Mouse (Mus musculus) lung, postnatal 0 days (tissue): Measurements from ENCODE around the gene Gins2. TPM values are rescaled to one million over a fixed set of nuclear protein-coding genes. Genes with fewer than 3 reads are reported as not detected.

Experiments
- ATAC-seq: fragments of 200-750 bp; cut with Nextera tagmentation; 2 replicates; pipeline ENCODE4 v1.8.0; 2017; ENCODE audit warnings: moderate library complexity
- DNase-seq: peaks from one replicate; pipeline ENCODE4 v3.0.0-alpha.2; 2016; ENCODE audit warnings: low spot score
- H3K27ac ChIP-seq: fragments of 300-500 bp; sonication (generic); 2 replicates; pipeline ENCODE4 v1.5.1; 2014; ENCODE audit warnings: antibody characterized with exemption, mild to moderate bottlenecking, low read length, mixed read lengths
- H3K27me3 ChIP-seq: fragments of 300-500 bp; sonication (generic); replicated peaks from 2 replicates; pipeline ENCODE4 v1.6.1; 2014; ENCODE audit warnings: low read length, mixed read lengths; ENCODE audit not compliant: insufficient read depth
- H3K36me3 ChIP-seq: fragments of 300-500 bp; sonication (generic); 2 replicates; pipeline ENCODE4 v1.6.1; 2014; ENCODE audit warnings: low read length, mixed read lengths; ENCODE audit not compliant: insufficient read depth
- H3K4me1 ChIP-seq: fragments of 300-500 bp; sonication (generic); 2 replicates; pipeline ENCODE4 v1.6.1; 2014; ENCODE audit warnings: antibody characterized with exemption, low read depth, low read length, mixed read lengths; ENCODE audit not compliant: insufficient read depth
- H3K4me2 ChIP-seq: fragments of 300-500 bp; sonication (generic); replicated peaks from 2 replicates; pipeline ENCODE4 v1.6.1; 2014; ENCODE audit warnings: low read depth, mild to moderate bottlenecking, low read length, moderate library complexity, mixed read lengths
- H3K4me3 ChIP-seq: fragments of 300-500 bp; sonication (generic); 2 replicates; pipeline ENCODE4 v1.5.1; 2014; ENCODE audit warnings: low read depth, low read length
- H3K9ac ChIP-seq: fragments of 300-500 bp; sonication (generic); replicated peaks from 2 replicates; pipeline ENCODE4 v1.6.1; 2014; ENCODE audit warnings: low read depth, mild to moderate bottlenecking
- H3K9me3 ChIP-seq: fragments of 300-500 bp; sonication (generic); 2 replicates; pipeline ENCODE4 v1.6.1; 2016; ENCODE audit warnings: low read length, mixed read lengths
- CTCF ChIP-seq: IDR thresholded peaks from 2 replicates; pipeline ENCODE4 v1.5.1; 2016; ENCODE audit warnings: antibody characterized with exemption, mild to moderate bottlenecking
- EP300 ChIP-seq: IDR thresholded peaks from 2 replicates; pipeline ENCODE4 v1.6.1; 2016; ENCODE audit warnings: antibody characterized with exemption, mild to moderate bottlenecking, control low read depth
- WGBS: fragments of 180-500 bp; shearing (Covaris S2); extraction: QIAGEN DNeasy Blood & Tissue Kit; methylation state at CpG from one replicate; pipeline ENCODE4 v1.1.7; 2014; 5-methylcytosine and 5-hydroxymethylcytosine counted together
- polyA plus RNA-seq: library from polyadenylated mRNA; unstranded; fragments of >200 nt; fragmentation: Nextera tagmentation; extraction: Ambion mirVana; gene quantifications from 2 replicates; pipeline ENCODE4 v1.2.1, GENCODE M21; 2015

Gene Gins2
- polyA plus RNA-seq, 1 experiment from 2014 or later: 10.9 TPM

GRCm38 (mm10) chr8:120569939-120570715 is 19.0 kb downstream of the Gins2 start:
- Histone ChIP-seq H3K27me3 (no peaks in the 10 kb centered on the region), H3K36me3 (peaks cover 82% of the 10 kb centered on the region), H3K9me3 (no peaks in the 10 kb centered on the region), H3K9ac (no peak overlapping the region), H3K4me1 (no peaks in the 10 kb centered on the region), H3K4me2 (no peak overlapping the region), H3K4me3 (no peak overlapping the region), H3K27ac (no peak overlapping the region)
- DNase-seq: peak; percentile 76
- ATAC-seq: peak; percentile 47
- WGBS: 55% methylated on average over 13 of the region's 13 CpGs
- TF ChIP-seq CTCF: peak; percentile 92
- no peak for TF ChIP-seq EP300

GRCm38 (mm10) chr8:120569123-120569522 is 20.0 kb downstream of the Gins2 start:
- Histone ChIP-seq H3K27me3 (no peaks in the 10 kb centered on the region), H3K9me3 (no peaks in the 10 kb centered on the region), H3K4me2 (no peak overlapping the region), H3K4me3 (no peak overlapping the region), H3K36me3 (peaks cover 72% of the 10 kb centered on the region), H3K27ac (no peak overlapping the region), H3K4me1 (peaks cover 6% of the 10 kb centered on the region; the same call in 1 of the 2 replicates), H3K9ac (no peak overlapping the region)
- WGBS: 93% methylated on average over 15 of the region's 17 CpGs
- DNase-seq: no peak
- ATAC-seq: no peak
- no peak for TF ChIP-seq CTCF
- TF ChIP-seq EP300: no peak

GRCm38 (mm10) chr8:120568164-120568798 is 20.8 kb downstream of the Gins2 start:
- H3K4me3 ChIP-seq: no peak overlapping the region
- H3K9me3 ChIP-seq: no peaks in the 10 kb centered on the region
- 95% methylated on average over 37 of the region's 37 CpGs for WGBS
- TF ChIP-seq CTCF: no peak
- TF ChIP-seq EP300: no peak
- ATAC-seq (no peak), DNase-seq (no peak)
- H3K27me3 ChIP-seq: no peaks in the 10 kb centered on the region
- H3K36me3 ChIP-seq: peaks cover 64% of the 10 kb centered on the region
- H3K9ac ChIP-seq: no peak overlapping the region
- no peak overlapping the region for H3K4me2 ChIP-seq
- peaks cover 11% of the 10 kb centered on the region for H3K4me1 ChIP-seq
- H3K27ac ChIP-seq: no peak overlapping the region

- H3K36me3 ChIP-seq: peaks cover 59% of the 10 kb centered on the region
- TF ChIP-seq EP300: no peak
- no peak for TF ChIP-seq CTCF
Observed at GRCm38 (mm10) chr8:120567731-120568130, 21.4 kb downstream of the Gins2 start.

GRCm38 (mm10) chr8:120566681-120567080 is 22.4 kb downstream of the Gins2 start:
- Histone ChIP-seq H3K27me3 (no peaks in the 10 kb centered on the region), H3K4me3 (no peak overlapping the region), H3K9ac (no peak overlapping the region), H3K4me1 (peaks cover 20% of the 10 kb centered on the region), H3K36me3 (peaks cover 50% of the 10 kb centered on the region), H3K9me3 (no peaks in the 10 kb centered on the region), H3K27ac (no peak overlapping the region), H3K4me2 (no peak overlapping the region)
- TF ChIP-seq CTCF (no peak), EP300 (no peak)
- DNase-seq (no peak), ATAC-seq (no peak)
- WGBS: 70% methylated on average over 6 of the region's 8 CpGs

More at GRCm38 (mm10) chr8:120567731-120568130, 21.4 kb downstream of the Gins2 start:
- WGBS: 93% methylated on average over 17 of the region's 17 CpGs
- no peak for ATAC-seq
- DNase-seq: no peak
- H3K9ac ChIP-seq: no peak overlapping the region
- peaks cover 16% of the 10 kb centered on the region for H3K4me1 ChIP-seq
- H3K4me3 ChIP-seq: no peak overlapping the region
- H3K27ac ChIP-seq: no peak overlapping the region
- no peaks in the 10 kb centered on the region for H3K9me3 ChIP-seq
- H3K4me2 ChIP-seq: no peak overlapping the region
- no peaks in the 10 kb centered on the region for H3K27me3 ChIP-seq

- Histone ChIP-seq H3K36me3 (peaks cover 36% of the 10 kb centered on the region), H3K4me2 (no peak overlapping the region), H3K4me3 (no peak overlapping the region), H3K27ac (no peak overlapping the region), H3K9me3 (no peaks in the 10 kb centered on the region), H3K27me3 (no peaks in the 10 kb centered on the region), H3K4me1 (peaks cover 20% of the 10 kb centered on the region), H3K9ac (no peak overlapping the region)
- WGBS: 57% methylated on average over 7 of the region's 7 CpGs
- ATAC-seq (no peak), DNase-seq (no peak)
- TF ChIP-seq CTCF (no peak), EP300 (no peak)
Observed at GRCm38 (mm10) chr8:120565151-120565711, 23.9 kb downstream of the Gins2 start.
